Comparison of ENCODE assay signal across 9 mouse cellular contexts in genomic region chr15:99127851-99128522, GRCm38 (mm10). TPM values are rescaled to one million over a fixed set of nuclear protein-coding genes. Genes with fewer than 3 reads are reported as not detected.
A peak's percentile ranks its signal among the peaks of the same experiment; 100 is the strongest.
DNase-seq lines count a peak whose midpoint lies in the region; ATAC-seq and TF ChIP-seq lines count a peak whose summit lies in the region.
"Had no signal": no experiment of that assay in that cellular context is flagged by ENCODE, and none has a peak within 500 bp of the region (broad histone marks: within the 10 kb centered on the region; RNA-seq: fewer than 3 reads in every experiment).

No protein-coding gene starts in this region.

- H3K4me3 ChIP-seq in heart, postnatal 0 days (ENCODE audit: low read depth, low read length): peak overlapping the region; percentile 97
- peak overlapping the region; percentile 86 for H3K4me3 ChIP-seq in forebrain, embryonic 10.5 days
- H3K4me3 ChIP-seq in limb, embryonic 12.5 days (replicated peaks): peak overlapping the region; percentile 80
- peak overlapping the region; percentile 82 for H3K4me3 ChIP-seq in neural tube, embryonic 13.5 days

- no peaks in the 10 kb centered on the region for H3K27me3 ChIP-seq in heart, postnatal 0 days (ENCODE audit: control insufficient read depth, insufficient read depth, low read length)
- H3K27me3 ChIP-seq in forebrain, embryonic 10.5 days (ENCODE audit: poor library complexity, severe bottlenecking): peaks cover 8% of the 10 kb centered on the region; the same call in 1 of the 2 replicates
- no peaks in the 10 kb centered on the region for H3K27me3 ChIP-seq in limb, embryonic 12.5 days
- 0 out of 2 replicates have a peak, but pooled peaks cover 3% of the 10 kb centered on the region for H3K27me3 ChIP-seq in neural tube, embryonic 13.5 days

- no peak for ATAC-seq in heart, postnatal 0 days (ENCODE audit: insufficient read depth, low read depth)
- ATAC-seq in limb, embryonic 12.5 days (ENCODE audit: insufficient number of reproducible peaks, insufficient read depth, low FRiP score, low TSS enrichment, low read depth): no peak
- no peak for ATAC-seq in neural tube, embryonic 13.5 days (ENCODE audit: low read depth)

- H3K36me3 ChIP-seq in heart, postnatal 0 days (replicated peaks; ENCODE audit: control insufficient read depth, insufficient read depth, low read length): 0 out of 2 replicates have a peak, but pooled peaks cover 6% of the 10 kb centered on the region
- peaks cover 33% of the 10 kb centered on the region for H3K36me3 ChIP-seq in forebrain, embryonic 10.5 days (replicated peaks)
- peaks cover 10% of the 10 kb centered on the region; the same call in 1 of the 2 replicates for H3K36me3 ChIP-seq in limb, embryonic 12.5 days
- H3K36me3 ChIP-seq in neural tube, embryonic 13.5 days: no peaks in the 10 kb centered on the region

- H3K4me1 ChIP-seq in heart, postnatal 0 days (ENCODE audit: control insufficient read depth, insufficient read depth): peaks cover 27% of the 10 kb centered on the region; the same call in 1 of the 2 replicates
- H3K4me1 ChIP-seq in forebrain, embryonic 10.5 days: peaks cover 47% of the 10 kb centered on the region
- peaks cover 26% of the 10 kb centered on the region for H3K4me1 ChIP-seq in limb, embryonic 12.5 days (replicated peaks)
- peaks cover 46% of the 10 kb centered on the region for H3K4me1 ChIP-seq in neural tube, embryonic 13.5 days (replicated peaks)

- H3K4me2 ChIP-seq in heart, postnatal 0 days (ENCODE audit: low read depth, low read length): peak overlapping the region; percentile 88
- H3K4me2 ChIP-seq in limb, embryonic 12.5 days: peak overlapping the region; percentile 59
- H3K4me2 ChIP-seq in neural tube, embryonic 13.5 days: peak overlapping the region; percentile 67

- H3K9me3 ChIP-seq in heart, postnatal 0 days (replicated peaks; ENCODE audit: control insufficient read depth, low read length): no peaks in the 10 kb centered on the region
- H3K9me3 ChIP-seq in forebrain, embryonic 10.5 days: no peaks in the 10 kb centered on the region
- no peaks in the 10 kb centered on the region for H3K9me3 ChIP-seq in limb, embryonic 12.5 days
- H3K9me3 ChIP-seq in neural tube, embryonic 13.5 days: no peaks in the 10 kb centered on the region

- peak overlapping the region; percentile 96; the same call in 1 of the 2 replicates for H3K9ac ChIP-seq in heart, postnatal 0 days (replicated peaks; ENCODE audit: low read depth, low read length)
- peak overlapping the region; percentile 93; the same call in 1 of the 2 replicates for H3K9ac ChIP-seq in limb, embryonic 12.5 days (replicated peaks)
- peak overlapping the region; percentile 94 for H3K9ac ChIP-seq in neural tube, embryonic 13.5 days

- no peak for TF ChIP-seq CTCF in heart, postnatal 0 days (IDR thresholded peaks at IDR 0.05; ENCODE audit: low read depth)

- 67% methylated on average over 6 of the region's 6 CpGs for WGBS in heart, postnatal 0 days
- 71% methylated on average over 6 of the region's 6 CpGs for WGBS in forebrain, embryonic 10.5 days
- WGBS in limb, embryonic 12.5 days: 76% methylated on average over 6 of the region's 6 CpGs
- 65% methylated on average over 6 of the region's 6 CpGs for WGBS in neural tube, embryonic 13.5 days

- no peak overlapping the region for H3K27ac ChIP-seq in heart, postnatal 0 days (ENCODE audit: low read depth)
- peak overlapping the region; percentile 98 for H3K27ac ChIP-seq in forebrain, embryonic 10.5 days
- no peak overlapping the region for H3K27ac ChIP-seq in limb, embryonic 12.5 days
- H3K27ac ChIP-seq in neural tube, embryonic 13.5 days (replicated peaks): no peak overlapping the region

- no peak for DNase-seq in heart, postnatal 0 days (ENCODE audit: low spot score)
- no peak for DNase-seq in heart, adult 18-20 months
- DNase-seq in forebrain, embryonic 10.5 days (ENCODE audit: extremely low spot score, low spot score): no peak
- DNase-seq in thymus, postnatal 10 days (ENCODE audit: low spot score in 2 of 2): no peak
- no peak for DNase-seq in MN1 (ENCODE audit: low spot score)
- DNase-seq in frontal cortex, adult 2 months (ENCODE audit: extremely low spot score in 1 of 2, low spot score in 1 of 2): no peak

- TF ChIP-seq EP300 in heart, postnatal 0 days (IDR thresholded peaks at IDR 0.05; ENCODE audit: low read depth): no peak

RNA-seq across cellular contexts. Expression of gene Spats2, which starts 2.3 kb away (rescaled TPM):
- total RNA-seq in heart, postnatal 0 days (2014; rRNA removed; ENCODE audit: low replicate concordance): 17.6 and 22.5 TPM in 2 replicates
- 15.0 and 16.1 TPM in 2 replicates for polyA plus RNA-seq in heart, postnatal 0 days (2015; fragmentation: Nextera tagmentation; extraction: Ambion mirVana)
- 1 to 10 TPM; 7.1 to 7.7 TPM for total RNA-seq in heart, adult 18-20 months (2021)
- 53.5 and 56.5 TPM in 2 replicates for polyA plus RNA-seq in forebrain, embryonic 10.5 days (2016; fragmentation: Nextera tagmentation; extraction: Ambion mirVana)
- polyA plus RNA-seq in limb, embryonic 12.5 days (2016; fragmentation: Nextera tagmentation; extraction: Ambion mirVana): 78.7 and 79.2 TPM in 2 replicates
- polyA plus RNA-seq in neural tube, embryonic 13.5 days (2015; fragmentation: Nextera tagmentation; extraction: Ambion mirVana): 44.4 and 48.9 TPM in 2 replicates
- 36.9 and 39.7 TPM in 2 replicates for polyA plus RNA-seq in frontal cortex, adult 2 months (2012; rRNA removed)

RNA-seq across cellular contexts. Expression of gene Dnajc22, which starts 35.0 kb away (rescaled TPM):
- 2.3 TPM in 1 of 2 replicates, not detected in the other for total RNA-seq in heart, postnatal 0 days (2014; rRNA removed; ENCODE audit: low replicate concordance)
- polyA plus RNA-seq in heart, postnatal 0 days (2015; fragmentation: Nextera tagmentation; extraction: Ambion mirVana): 0.29 and 0.61 TPM in 2 replicates
- total RNA-seq in heart, adult 18-20 months (2021): 1 to 10 TPM in 1 of 2 experiments, under 1 TPM in 1; 0.37 to 1.2 TPM
- polyA plus RNA-seq in forebrain, embryonic 10.5 days (2016; fragmentation: Nextera tagmentation; extraction: Ambion mirVana): 1.0 and 1.2 TPM in 2 replicates
- 1.2 and 1.7 TPM in 2 replicates for polyA plus RNA-seq in limb, embryonic 12.5 days (2016; fragmentation: Nextera tagmentation; extraction: Ambion mirVana)
- 0.25 and 0.49 TPM in 2 replicates for polyA plus RNA-seq in neural tube, embryonic 13.5 days (2015; fragmentation: Nextera tagmentation; extraction: Ambion mirVana)
- polyA plus RNA-seq in frontal cortex, adult 2 months (2012; rRNA removed): 0.06 TPM in 1 of 2 replicates, not detected in the other

RNA-seq across cellular contexts. Expression of gene C1ql4, which starts 40.4 kb away (rescaled TPM):
- total RNA-seq in heart, postnatal 0 days (2014; rRNA removed; ENCODE audit: low replicate concordance): not detected in 2 replicates
- 0.20 TPM in 1 of 2 replicates, not detected in the other for polyA plus RNA-seq in heart, postnatal 0 days (2015; fragmentation: Nextera tagmentation; extraction: Ambion mirVana)
- total RNA-seq in heart, adult 18-20 months (2021): not detected
- 0.12 TPM in 1 of 2 replicates, not detected in the other for polyA plus RNA-seq in forebrain, embryonic 10.5 days (2016; fragmentation: Nextera tagmentation; extraction: Ambion mirVana)
- polyA plus RNA-seq in limb, embryonic 12.5 days (2016; fragmentation: Nextera tagmentation; extraction: Ambion mirVana): 0.19 TPM in 1 of 2 replicates, not detected in the other
- 2.7 and 3.5 TPM in 2 replicates for polyA plus RNA-seq in neural tube, embryonic 13.5 days (2015; fragmentation: Nextera tagmentation; extraction: Ambion mirVana)
- not detected in 2 replicates for polyA plus RNA-seq in frontal cortex, adult 2 months (2012; rRNA removed)
- total RNA-seq: liver, adult 2 months had no signal

RNA-seq across cellular contexts. Expression of gene Troap, which starts 53.6 kb away (rescaled TPM):
- 16.2 and 19.1 TPM in 2 replicates for total RNA-seq in heart, postnatal 0 days (2014; rRNA removed; ENCODE audit: low replicate concordance)
- 7.0 and 8.1 TPM in 2 replicates for polyA plus RNA-seq in heart, postnatal 0 days (2015; fragmentation: Nextera tagmentation; extraction: Ambion mirVana)
- under 1 TPM in 1 of 2 experiments, not detected in 1; 0.28 TPM for total RNA-seq in heart, adult 18-20 months (2021)
- 51.1 and 53.1 TPM in 2 replicates for polyA plus RNA-seq in forebrain, embryonic 10.5 days (2016; fragmentation: Nextera tagmentation; extraction: Ambion mirVana)
- polyA plus RNA-seq in limb, embryonic 12.5 days (2016; fragmentation: Nextera tagmentation; extraction: Ambion mirVana): 39.5 and 47.1 TPM in 2 replicates
- polyA plus RNA-seq in neural tube, embryonic 13.5 days (2015; fragmentation: Nextera tagmentation; extraction: Ambion mirVana): 6.3 and 6.9 TPM in 2 replicates
- polyA plus RNA-seq in frontal cortex, adult 2 months (2012; rRNA removed): 0.62 and 1.3 TPM in 2 replicates
- total RNA-seq: liver, adult 2 months had no signal
- polyA plus RNA-seq: liver, adult 2 months had no signal
